Mouse (Mus musculus) activated CD4-positive, CD25-positive, alpha-beta regulatory T cell (primary cell): ENCODE data around the gene Nes. TPM values are rescaled to one million over a fixed set of nuclear protein-coding genes. Genes with fewer than 3 reads are reported as not detected.

ENCODE experiments used
- polyA plus RNA-seq, 2 experiments: library from polyadenylated mRNA; unstranded; fragments of 100-300 nt; shearing (Covaris generic); gene quantifications; one replicate each; pipeline ENCODE4 v1.2.1; 2017

Gene Nes
- polyA plus RNA-seq: under 1 TPM in 1 of 2 experiments, not detected in 1; 0.15 TPM

DNA sequence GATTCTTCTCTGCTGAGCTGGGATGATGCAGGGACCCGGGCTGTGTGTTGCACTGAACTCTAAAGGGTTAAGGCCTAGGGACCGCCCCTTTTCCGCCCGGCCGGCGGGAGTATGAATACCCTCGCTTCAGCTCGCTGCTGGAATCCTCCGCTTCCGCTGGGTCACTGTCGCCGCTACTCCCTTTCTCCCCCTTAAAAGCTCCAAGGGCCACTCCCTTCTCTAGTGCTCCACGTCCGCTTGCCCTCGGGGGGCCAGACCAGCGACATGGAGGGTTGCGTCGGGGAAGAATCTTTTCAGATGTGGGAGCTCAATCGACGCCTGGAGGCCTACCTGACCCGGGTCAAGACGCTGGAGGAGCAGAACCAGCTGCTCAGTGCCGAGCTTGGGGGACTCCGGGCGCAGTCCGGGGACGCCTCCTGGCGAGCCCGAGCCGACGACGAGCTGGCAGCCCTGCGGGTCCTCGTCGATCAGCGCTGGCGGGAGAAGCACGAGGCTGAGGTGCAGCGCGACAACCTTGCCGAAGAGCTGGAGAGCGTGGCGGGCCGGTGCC, at the start of gene Nes:
Gene Nes (plus strand): TSS at position 140 of the 550 bp plus-strand sequence.

DNA sequence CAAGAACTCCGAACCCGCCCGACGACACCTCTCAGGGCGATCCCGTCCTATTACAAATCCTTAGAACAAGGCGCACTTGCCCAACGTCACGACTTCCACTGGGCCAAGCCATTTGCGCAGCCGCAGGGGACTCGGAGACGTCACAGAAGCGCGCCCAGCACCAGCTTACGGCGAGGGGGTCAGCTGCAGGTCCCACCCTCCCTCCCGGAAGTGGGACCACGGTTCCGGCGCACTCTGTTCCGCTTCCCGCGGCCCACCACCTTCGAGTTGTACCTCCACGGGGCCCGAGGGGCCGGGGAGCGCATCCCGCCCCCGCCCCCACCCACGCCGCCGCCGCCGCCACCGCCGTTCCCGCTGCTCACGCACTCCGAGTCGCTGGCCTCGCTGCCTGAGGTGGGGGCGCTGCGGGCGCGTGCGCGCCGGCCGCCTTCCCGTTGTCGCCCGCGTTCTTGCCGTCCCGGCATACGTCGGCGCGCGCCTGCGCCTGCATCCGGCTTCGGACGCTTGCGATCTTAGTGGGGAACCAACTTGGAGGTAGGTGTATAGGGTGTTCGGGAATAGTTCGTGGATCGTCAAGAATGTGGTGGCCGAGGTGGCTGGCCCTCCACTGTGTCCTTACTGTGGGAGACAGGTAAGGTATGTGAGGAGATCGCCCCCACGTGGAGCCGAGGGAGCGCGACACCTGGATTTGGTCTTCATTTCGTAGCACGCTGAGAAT, 40.6 kb upstream of the Nes start, which contains the start of the genes Isg20l2 and Rrnad1:
Gene Isg20l2 (plus strand): TSS at position 237 of the 718 bp plus-strand sequence.
Gene Rrnad1 (minus strand): TSS at position 640 of the 718 bp plus-strand sequence.

DNA sequence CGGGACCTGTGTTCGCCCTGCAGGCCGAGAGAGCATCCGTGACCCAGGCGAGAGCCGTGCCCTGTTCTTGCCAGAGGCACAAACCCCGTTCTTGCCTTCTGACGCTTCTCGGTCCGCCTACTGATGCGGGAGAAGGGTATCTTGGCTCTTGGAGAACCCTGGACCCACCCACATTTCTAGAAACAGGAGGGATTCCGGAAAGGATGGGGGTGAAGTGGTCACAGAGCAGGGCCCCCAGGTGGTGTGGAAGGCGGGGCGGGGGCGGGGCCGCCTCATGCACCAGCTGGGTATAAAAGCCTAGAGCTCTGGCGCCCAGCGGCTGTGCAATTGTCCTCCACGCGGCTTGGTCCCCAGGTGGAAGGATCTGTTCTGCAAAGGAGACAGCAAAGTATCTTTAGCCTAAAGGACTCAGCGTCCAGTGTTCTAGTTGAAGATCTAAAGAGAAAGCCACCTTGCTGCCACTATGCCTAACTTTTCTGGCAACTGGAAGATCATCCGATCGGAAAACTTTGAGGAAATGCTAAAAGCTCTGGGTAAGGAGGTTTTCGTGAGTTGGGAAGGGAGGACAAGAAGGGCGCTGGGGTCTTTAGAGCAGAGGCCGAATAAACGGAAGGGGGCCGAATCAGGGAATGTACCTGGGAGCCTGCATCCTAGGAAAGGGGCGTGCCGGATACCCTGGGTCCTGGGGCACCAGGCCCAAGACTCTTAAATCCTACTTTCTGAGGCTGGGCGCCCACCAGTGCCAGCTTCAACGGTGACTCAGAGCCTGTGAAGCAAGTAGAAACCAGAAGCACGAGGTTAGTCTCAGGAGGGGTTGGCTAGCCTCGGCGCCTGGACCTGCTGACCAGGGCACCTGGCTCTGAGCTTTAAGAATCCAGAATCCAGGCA, 22.3 kb upstream of the Nes start, which contains the start of gene Crabp2:
Gene Crabp2 (plus strand): TSS at position 289 of the 888 bp plus-strand sequence.

DNA sequence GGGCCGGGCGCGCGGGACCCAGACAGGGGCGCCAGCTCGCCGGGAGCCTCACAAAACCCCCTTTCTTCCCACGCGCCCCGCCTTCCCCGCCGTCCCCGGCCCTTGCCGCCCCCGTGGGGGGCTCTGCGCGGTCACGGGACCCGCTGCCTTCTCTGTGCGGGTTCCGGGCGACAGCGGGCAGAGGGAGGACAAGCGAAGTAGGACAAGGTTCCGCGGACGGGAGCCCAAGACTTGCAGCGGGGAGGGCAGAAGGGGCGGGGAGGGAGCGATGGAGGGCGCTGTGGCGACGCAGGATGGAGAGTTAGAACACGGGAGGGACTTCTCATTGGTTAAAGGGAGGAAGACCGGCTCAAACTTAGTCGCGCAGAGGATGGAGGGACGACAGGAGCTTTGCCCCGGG, 29.3 kb downstream of the Nes start, which contains the start of gene Bcan:
Gene Bcan (minus strand): TSS at position 50 of the 400 bp plus-strand sequence.

DNA sequence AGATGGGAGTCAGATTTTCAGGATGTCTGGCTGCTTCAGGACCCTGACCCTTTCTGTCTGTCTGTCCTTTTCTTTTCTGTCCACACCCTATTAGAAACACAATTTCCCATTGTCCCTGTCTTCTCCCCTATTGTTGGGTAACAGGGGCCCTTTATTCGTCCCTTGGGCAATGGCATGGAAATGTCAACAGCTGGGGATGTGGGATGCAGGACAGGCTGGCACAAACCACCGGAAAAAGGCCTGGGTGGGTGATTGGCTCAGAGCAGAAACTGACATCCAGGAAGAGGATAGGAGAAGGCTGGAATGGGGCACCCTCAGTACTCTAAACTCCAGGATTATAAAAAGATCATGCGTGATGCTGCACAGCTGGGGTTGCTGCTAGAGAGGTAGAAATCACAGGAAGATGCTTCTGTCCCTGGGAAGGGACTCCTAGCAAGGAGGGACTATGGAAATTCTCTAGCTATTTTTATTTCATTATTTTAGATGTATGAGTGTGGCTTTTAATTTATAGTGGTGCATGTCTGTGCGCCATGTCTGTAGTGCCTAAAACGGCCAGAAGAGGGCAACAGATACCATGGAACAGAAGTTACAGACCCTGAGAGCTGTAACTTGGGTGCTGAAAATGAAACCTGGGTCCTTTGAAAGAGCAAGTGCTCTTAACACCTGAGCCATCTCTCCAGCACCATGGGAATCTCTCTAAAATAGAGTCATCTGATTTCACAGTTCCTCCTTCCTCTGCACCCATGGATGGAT, 56.7 kb downstream of the Nes start, which contains the start of gene Hapln2:
Gene Hapln2 (minus strand): TSS at position 150 of the 753 bp plus-strand sequence.

Other genes with a start within 250 kb of the Nes start
- gene Lrrc71, start 222.5 kb upstream of the Nes start, polyA plus RNA-seq: under 1 TPM in 1 of 2 experiments, not detected in 1; 0.78 TPM
- under 1 TPM in 1 of 2 experiments, not detected in 1; 0.23 TPM for gene Ntrk1, start 175.9 kb upstream of the Nes start, polyA plus RNA-seq
- under 1 TPM; 0.34 to 0.94 TPM for gene Insrr, start 174.1 kb upstream of the Nes start, polyA plus RNA-seq
- 10 to 100 TPM; 24.8 to 77.5 TPM for gene Pear1, start 146.8 kb upstream of the Nes start, polyA plus RNA-seq
- 100 to 1,000 TPM; 228 to 330 TPM for gene Sh2d2a, start 124.3 kb upstream of the Nes start, polyA plus RNA-seq
- 10 to 100 TPM; 13.8 to 16.3 TPM for gene Prcc, start 85.5 kb upstream of the Nes start, polyA plus RNA-seq
- gene Hdgf, start 64.8 kb upstream of the Nes start, polyA plus RNA-seq: 100 to 1,000 TPM; 146 to 171 TPM
- 100 to 1,000 TPM; 105 to 156 TPM for gene Mrpl24, start 51.6 kb upstream of the Nes start, polyA plus RNA-seq
- 10 to 100 TPM; 35.7 to 42.3 TPM for gene Isg20l2, start 40.8 kb upstream of the Nes start, polyA plus RNA-seq
- gene Rrnad1, start 40.4 kb upstream of the Nes start, polyA plus RNA-seq: 10 to 100 TPM; 18.7 to 20.8 TPM
- gene Crabp2, start 22.4 kb upstream of the Nes start, polyA plus RNA-seq: under 1 TPM in 1 of 2 experiments, not detected in 1; 0.63 TPM
- not detected for gene Bcan, start 29.2 kb downstream of the Nes start, polyA plus RNA-seq
- not detected for gene Hapln2, start 56.5 kb downstream of the Nes start, polyA plus RNA-seq
- gene Gpatch4, start 72.0 kb downstream of the Nes start, polyA plus RNA-seq: 10 to 100 TPM; 16.3 to 32.1 TPM
- gene Naxe, start 87.4 kb downstream of the Nes start, polyA plus RNA-seq: 100 to 1,000 TPM in 1 of 2 experiments, 10 to 100 TPM in 1; 83.1 to 104 TPM
- gene Ttc24, start 107.2 kb downstream of the Nes start, polyA plus RNA-seq: under 1 TPM in 1 of 2 experiments, not detected in 1; 0.07 TPM
- gene Iqgap3, start 110.9 kb downstream of the Nes start, polyA plus RNA-seq: 1 to 10 TPM in 1 of 2 experiments, under 1 TPM in 1; 0.61 to 2.1 TPM
- gene Mef2d, start 171.3 kb downstream of the Nes start, polyA plus RNA-seq: 10 to 100 TPM; 71.6 to 97.8 TPM